Mouse (Mus musculus): ENCODE data around the gene Plcg1. TPM values are rescaled to one million over a fixed set of nuclear protein-coding genes. Genes with fewer than 3 reads are reported as not detected.

The Plcg1 gene
- polyA plus RNA-seq, 1 experiment from 2014 or later = 46.0 TPM

DNA sequence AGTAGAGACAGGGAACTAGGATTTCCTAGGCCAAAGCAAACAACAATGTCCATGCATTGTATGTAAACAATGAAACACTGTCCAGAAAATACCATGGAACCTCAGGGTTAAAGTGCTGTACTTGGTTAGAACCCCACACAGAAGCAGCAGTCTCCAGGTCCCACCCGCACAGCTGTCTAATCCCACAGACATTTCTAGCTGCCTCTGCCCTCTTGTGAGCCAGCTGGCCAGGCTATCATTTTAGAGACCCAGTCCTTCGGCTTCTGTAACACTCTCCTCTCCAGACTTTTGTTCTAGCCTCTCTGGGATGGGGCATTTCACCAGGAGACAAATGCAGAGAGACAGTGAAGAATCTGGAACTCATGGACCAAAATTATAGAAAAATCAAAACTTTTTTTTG lies 46.9 kb downstream of the Plcg1 start:
- Histone ChIP-seq H3K27me3 (ENCODE audit: control insufficient read depth, insufficient read depth, low read depth, low read length) (no peaks in the 10 kb centered on the region), H3K36me3 (ENCODE audit: control insufficient read depth, insufficient read depth, low read length) (0 out of 2 replicates have a peak, but pooled peaks cover 4% of the 10 kb centered on the region), H3K4me1 (replicated peaks; ENCODE audit: control insufficient read depth, insufficient read depth, low read length) (no peaks in the 10 kb centered on the region), H3K4me3 (ENCODE audit: low read length) (no peak overlapping the region), H3K9me3 (ENCODE audit: control insufficient read depth, low read length) (no peaks in the 10 kb centered on the region), H3K9ac (ENCODE audit: low read length) (no peak overlapping the region), H3K27ac (ENCODE audit: low read length) (no peak overlapping the region), H3K4me2 (ENCODE audit: low read depth, low read length) (no peak overlapping the region)
- WGBS = 78% methylated on average over 2 of the region's 2 CpGs
- ATAC-seq (ENCODE audit: low read depth) = no peak

DNA sequence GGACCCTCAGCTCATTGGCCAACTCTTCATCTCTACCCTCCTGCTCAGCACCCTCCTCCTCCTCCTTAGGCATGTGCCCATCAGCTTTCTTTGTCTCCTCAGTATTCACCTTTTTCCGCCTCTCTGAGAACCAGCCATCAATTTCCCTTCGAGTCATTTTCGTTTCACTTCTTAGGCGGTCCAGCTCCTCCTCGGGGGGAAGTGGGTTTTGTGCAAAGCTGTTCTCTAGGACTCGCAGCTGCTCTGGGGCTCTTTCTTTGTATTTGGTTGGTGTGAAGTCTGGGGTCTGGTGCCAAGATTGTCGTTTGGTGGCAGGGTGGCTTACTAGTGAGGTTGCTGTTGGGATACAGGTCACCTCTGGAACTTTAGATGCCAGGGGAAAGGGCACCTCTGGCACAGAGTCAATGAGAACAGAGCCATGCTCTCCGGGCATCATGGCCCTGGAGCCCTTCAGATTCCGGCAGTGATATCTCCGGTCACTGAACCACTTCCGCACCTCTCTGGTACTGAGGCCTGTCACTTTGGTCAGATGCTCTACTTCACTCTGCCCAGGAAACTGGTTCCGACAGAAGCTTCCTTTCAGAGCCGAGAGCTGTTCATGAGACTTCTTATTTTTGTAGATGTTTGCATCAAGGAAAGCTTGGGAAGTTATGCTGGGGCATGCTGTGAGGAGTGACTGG lies 49.2 kb downstream of the Plcg1 start:
- no peaks in the 10 kb centered on the region for H3K9me3 ChIP-seq (ENCODE audit: control insufficient read depth, low read length)
- H3K36me3 ChIP-seq (ENCODE audit: control insufficient read depth, insufficient read depth, low read length) = 0 out of 2 replicates have a peak, but pooled peaks cover 4% of the 10 kb centered on the region
- 88% methylated on average over 13 of the region's 13 CpGs for WGBS
- no peaks in the 10 kb centered on the region for H3K4me1 ChIP-seq (replicated peaks; ENCODE audit: control insufficient read depth, insufficient read depth, low read length)
- H3K4me3 ChIP-seq (ENCODE audit: low read length) = no peak overlapping the region
- ATAC-seq (ENCODE audit: low read depth) = no peak
- no peaks in the 10 kb centered on the region for H3K27me3 ChIP-seq (ENCODE audit: control insufficient read depth, insufficient read depth, low read depth, low read length)
- H3K4me2 ChIP-seq (ENCODE audit: low read depth, low read length) = no peak overlapping the region
- no peak overlapping the region for H3K27ac ChIP-seq (ENCODE audit: low read length)
- H3K9ac ChIP-seq (ENCODE audit: low read length) = no peak overlapping the region

DNA sequence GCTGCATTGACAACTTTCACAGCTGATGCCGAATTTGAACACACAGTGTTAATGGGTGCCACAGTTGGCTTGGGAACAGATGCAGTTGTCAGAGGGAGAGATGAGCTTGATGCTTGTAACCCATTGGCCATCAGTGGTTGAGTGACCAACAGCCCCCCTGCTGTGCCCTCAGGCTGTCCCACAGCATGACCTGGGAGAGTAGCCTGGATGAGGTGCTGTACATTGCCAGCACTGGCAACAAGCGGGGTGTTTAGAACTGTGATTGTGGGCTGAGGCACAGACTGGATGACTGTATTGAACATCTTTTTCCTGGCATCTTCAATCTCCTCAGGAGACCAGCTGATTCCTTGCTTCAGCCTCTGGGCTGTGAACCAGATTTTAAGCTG lies 49.7 kb downstream of the Plcg1 start:
- H3K4me3 ChIP-seq (ENCODE audit: low read length) = no peak overlapping the region
- no peak overlapping the region for H3K27ac ChIP-seq (ENCODE audit: low read length)
- 0 out of 2 replicates have a peak, but pooled peaks cover 4% of the 10 kb centered on the region for H3K36me3 ChIP-seq (ENCODE audit: control insufficient read depth, insufficient read depth, low read length)
- no peak overlapping the region for H3K4me2 ChIP-seq (ENCODE audit: low read depth, low read length)
- WGBS = 88% methylated on average over 2 of the region's 2 CpGs
- ATAC-seq (ENCODE audit: low read depth) = no peak
- no peak overlapping the region for H3K9ac ChIP-seq (ENCODE audit: low read length)
- no peaks in the 10 kb centered on the region for H3K4me1 ChIP-seq (replicated peaks; ENCODE audit: control insufficient read depth, insufficient read depth, low read length)
- no peaks in the 10 kb centered on the region for H3K27me3 ChIP-seq (ENCODE audit: control insufficient read depth, insufficient read depth, low read depth, low read length)
- no peaks in the 10 kb centered on the region for H3K9me3 ChIP-seq (ENCODE audit: control insufficient read depth, low read length)

DNA sequence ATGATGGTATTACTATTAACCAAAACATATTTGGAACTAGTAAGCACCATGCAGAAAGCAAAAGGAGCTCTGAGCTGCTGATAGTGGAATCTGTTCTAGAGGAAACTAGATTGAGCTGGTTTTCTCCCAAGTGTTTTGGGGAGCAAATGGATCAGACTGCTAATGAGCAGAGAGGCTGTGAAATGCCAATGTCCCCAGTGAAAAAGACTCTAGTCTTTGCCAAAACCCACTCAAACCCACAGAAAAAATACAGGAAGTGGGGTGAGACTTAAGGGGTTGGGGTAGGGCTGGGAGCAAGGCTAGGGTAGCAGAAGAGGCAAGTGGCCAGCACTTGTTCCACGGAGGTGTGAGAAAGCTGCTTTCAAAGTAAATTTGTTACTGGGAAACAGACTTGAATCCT lies 55.2 kb downstream of the Plcg1 start:
- Histone ChIP-seq H3K27me3 (ENCODE audit: control insufficient read depth, insufficient read depth, low read depth, low read length) (no peaks in the 10 kb centered on the region), H3K9me3 (ENCODE audit: control insufficient read depth, low read length) (no peaks in the 10 kb centered on the region), H3K36me3 (ENCODE audit: control insufficient read depth, insufficient read depth, low read length) (no peaks in the 10 kb centered on the region), H3K27ac (ENCODE audit: low read length) (no peak overlapping the region), H3K4me2 (ENCODE audit: low read depth, low read length) (no peak overlapping the region), H3K4me1 (replicated peaks; ENCODE audit: control insufficient read depth, insufficient read depth, low read length) (peaks cover 3% of the 10 kb centered on the region; the same call in 1 of the 2 replicates), H3K4me3 (ENCODE audit: low read length) (no peak overlapping the region), H3K9ac (ENCODE audit: low read length) (no peak overlapping the region)
- ATAC-seq (ENCODE audit: low read depth) = no peak
- 48% methylated on average over 1 of the region's 1 CpGs for WGBS

DNA sequence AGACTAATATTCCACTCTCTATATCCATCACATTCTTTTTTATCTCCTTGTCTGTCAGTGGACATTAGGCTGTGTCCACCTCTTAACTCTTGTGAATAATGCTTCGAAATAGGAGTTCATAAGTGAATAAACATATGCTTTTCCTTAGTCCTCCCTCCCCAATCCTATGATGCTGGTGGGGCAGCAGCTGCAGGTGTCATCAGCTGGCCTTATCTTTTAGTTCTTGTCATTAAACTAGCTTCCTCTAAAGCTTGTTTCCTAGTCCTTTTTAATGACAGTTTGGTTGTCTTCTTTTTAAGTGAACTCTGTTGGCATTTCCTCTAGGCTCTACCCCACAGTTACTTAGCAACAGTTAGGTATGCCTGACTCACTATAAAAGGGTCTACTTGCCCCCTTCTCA lies 57.9 kb downstream of the Plcg1 start:
- Histone ChIP-seq H3K4me2 (ENCODE audit: low read depth, low read length) (no peak overlapping the region), H3K4me1 (replicated peaks; ENCODE audit: control insufficient read depth, insufficient read depth, low read length) (peaks cover 3% of the 10 kb centered on the region; the same call in 1 of the 2 replicates), H3K9ac (ENCODE audit: low read length) (no peak overlapping the region), H3K27ac (ENCODE audit: low read length) (no peak overlapping the region), H3K36me3 (ENCODE audit: control insufficient read depth, insufficient read depth, low read length) (no peaks in the 10 kb centered on the region), H3K4me3 (ENCODE audit: low read length) (no peak overlapping the region), H3K27me3 (ENCODE audit: control insufficient read depth, insufficient read depth, low read depth, low read length) (no peaks in the 10 kb centered on the region), H3K9me3 (ENCODE audit: control insufficient read depth, low read length) (no peaks in the 10 kb centered on the region)
- WGBS = 75% methylated on average over 1 of the region's 1 CpGs
- ATAC-seq (ENCODE audit: low read depth) = no peak

DNA sequence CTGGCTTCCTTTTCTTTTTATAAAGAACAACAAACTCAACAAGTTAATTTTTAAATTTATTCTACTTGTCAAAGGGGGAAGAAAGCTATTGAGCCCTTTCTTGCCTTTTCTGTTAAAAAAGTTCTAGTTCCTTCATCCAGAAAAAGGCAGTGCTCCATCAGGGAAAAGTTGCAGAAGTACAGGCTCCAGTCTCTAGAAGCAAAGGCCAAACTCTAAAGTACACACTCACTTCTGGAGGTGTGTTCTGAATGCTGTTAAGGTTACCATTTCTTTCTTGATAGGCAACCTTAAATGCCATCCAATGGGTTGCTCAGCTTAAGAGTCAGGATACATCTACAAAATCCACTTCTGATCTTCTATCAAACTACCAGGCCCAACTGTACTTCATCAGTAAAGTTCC lies 58.6 kb downstream of the Plcg1 start:
- ATAC-seq (ENCODE audit: low read depth) = no peak
- Histone ChIP-seq H3K9ac (ENCODE audit: low read length) (no peak overlapping the region), H3K27ac (ENCODE audit: low read length) (no peak overlapping the region), H3K36me3 (ENCODE audit: control insufficient read depth, insufficient read depth, low read length) (no peaks in the 10 kb centered on the region), H3K9me3 (ENCODE audit: control insufficient read depth, low read length) (no peaks in the 10 kb centered on the region), H3K27me3 (ENCODE audit: control insufficient read depth, insufficient read depth, low read depth, low read length) (no peaks in the 10 kb centered on the region), H3K4me2 (ENCODE audit: low read depth, low read length) (no peak overlapping the region), H3K4me1 (replicated peaks; ENCODE audit: control insufficient read depth, insufficient read depth, low read length) (peaks cover 3% of the 10 kb centered on the region; the same call in 1 of the 2 replicates), H3K4me3 (ENCODE audit: low read length) (no peak overlapping the region)

DNA sequence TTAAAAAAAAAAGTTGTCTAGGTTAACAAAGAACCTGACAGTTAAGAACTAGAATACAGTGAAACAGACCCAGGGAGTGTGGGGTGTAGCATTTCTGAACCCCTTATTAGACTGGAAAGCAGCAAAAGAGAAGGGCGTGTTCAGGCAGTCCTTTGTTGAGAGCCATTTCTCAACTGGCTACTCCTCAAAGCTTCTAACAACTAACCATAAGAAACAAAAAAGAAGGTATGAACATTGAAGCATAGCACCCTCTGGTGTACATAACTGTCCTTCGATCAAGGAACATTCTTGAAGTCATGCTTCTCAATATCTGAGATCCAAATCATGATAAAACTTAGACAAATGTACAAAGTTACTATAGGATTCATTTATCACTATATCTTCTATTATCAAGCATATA lies 62.0 kb downstream of the Plcg1 start:
- Histone ChIP-seq H3K36me3 (ENCODE audit: control insufficient read depth, insufficient read depth, low read length) (no peaks in the 10 kb centered on the region), H3K4me1 (replicated peaks; ENCODE audit: control insufficient read depth, insufficient read depth, low read length) (no peaks in the 10 kb centered on the region), H3K9me3 (ENCODE audit: control insufficient read depth, low read length) (no peaks in the 10 kb centered on the region), H3K27me3 (ENCODE audit: control insufficient read depth, insufficient read depth, low read depth, low read length) (no peaks in the 10 kb centered on the region), H3K4me3 (ENCODE audit: low read length) (no peak overlapping the region), H3K9ac (ENCODE audit: low read length) (no peak overlapping the region), H3K27ac (ENCODE audit: low read length) (no peak overlapping the region), H3K4me2 (ENCODE audit: low read depth, low read length) (no peak overlapping the region)
- 67% methylated on average over 2 of the region's 2 CpGs for WGBS
- no peak for ATAC-seq (ENCODE audit: low read depth)

DNA sequence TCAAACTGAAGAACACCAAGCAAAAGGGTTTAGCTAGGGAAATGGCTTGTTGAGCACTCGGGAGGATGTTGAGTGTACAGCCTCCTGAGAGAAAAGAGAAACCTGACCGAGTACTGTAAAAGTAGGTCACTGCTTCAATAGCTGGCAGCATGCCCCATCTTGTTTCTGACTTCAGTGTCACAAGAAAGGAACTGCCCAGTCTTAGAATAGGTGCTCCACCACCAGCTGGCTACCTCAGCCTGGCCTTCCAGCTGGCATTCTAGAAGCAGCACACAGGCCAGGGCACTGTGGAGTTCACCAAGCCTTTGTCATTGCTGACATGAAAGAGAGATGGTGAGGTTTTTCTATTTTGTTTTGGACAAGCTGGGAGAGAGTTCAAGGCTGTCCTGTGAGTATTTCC lies 65.9 kb downstream of the Plcg1 start:
- Histone ChIP-seq H3K4me3 (ENCODE audit: low read length) (no peak overlapping the region), H3K36me3 (ENCODE audit: control insufficient read depth, insufficient read depth, low read length) (no peaks in the 10 kb centered on the region), H3K9me3 (ENCODE audit: control insufficient read depth, low read length) (no peaks in the 10 kb centered on the region), H3K4me2 (ENCODE audit: low read depth, low read length) (no peak overlapping the region), H3K27ac (ENCODE audit: low read length) (no peak overlapping the region), H3K9ac (ENCODE audit: low read length) (no peak overlapping the region), H3K4me1 (replicated peaks; ENCODE audit: control insufficient read depth, insufficient read depth, low read length) (no peaks in the 10 kb centered on the region), H3K27me3 (ENCODE audit: control insufficient read depth, insufficient read depth, low read depth, low read length) (no peaks in the 10 kb centered on the region)
- 39% methylated on average over 2 of the region's 2 CpGs for WGBS
- ATAC-seq (ENCODE audit: low read depth) = peak; percentile 47; the same call in 1 of the 2 replicates

DNA sequence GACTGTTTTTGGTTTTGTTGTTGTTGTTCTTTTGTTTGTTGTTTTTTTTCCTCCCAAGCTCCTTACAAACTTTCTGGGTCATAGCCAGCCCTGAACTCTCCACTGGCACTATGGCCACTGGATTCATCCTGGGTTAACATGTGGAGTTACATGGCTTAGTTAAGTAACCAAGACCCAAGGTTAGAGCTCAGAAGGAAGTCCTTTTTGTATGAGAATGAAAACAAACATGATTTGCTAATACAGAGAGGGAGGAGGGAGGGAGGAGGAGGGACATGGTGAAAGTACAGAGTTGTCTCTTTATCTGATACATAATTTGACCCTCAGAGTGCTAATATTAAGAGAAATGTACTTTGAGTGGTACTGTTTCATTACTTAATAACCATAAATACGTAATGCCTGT lies 67.1 kb downstream of the Plcg1 start:
- ATAC-seq (ENCODE audit: low read depth) = no peak
- Histone ChIP-seq H3K4me2 (ENCODE audit: low read depth, low read length) (no peak overlapping the region), H3K27me3 (ENCODE audit: control insufficient read depth, insufficient read depth, low read depth, low read length) (no peaks in the 10 kb centered on the region), H3K27ac (ENCODE audit: low read length) (no peak overlapping the region), H3K4me3 (ENCODE audit: low read length) (no peak overlapping the region), H3K4me1 (replicated peaks; ENCODE audit: control insufficient read depth, insufficient read depth, low read length) (no peaks in the 10 kb centered on the region), H3K9me3 (ENCODE audit: control insufficient read depth, low read length) (no peaks in the 10 kb centered on the region), H3K36me3 (ENCODE audit: control insufficient read depth, insufficient read depth, low read length) (no peaks in the 10 kb centered on the region), H3K9ac (ENCODE audit: low read length) (no peak overlapping the region)
- WGBS = 75% methylated on average over 1 of the region's 1 CpGs

DNA sequence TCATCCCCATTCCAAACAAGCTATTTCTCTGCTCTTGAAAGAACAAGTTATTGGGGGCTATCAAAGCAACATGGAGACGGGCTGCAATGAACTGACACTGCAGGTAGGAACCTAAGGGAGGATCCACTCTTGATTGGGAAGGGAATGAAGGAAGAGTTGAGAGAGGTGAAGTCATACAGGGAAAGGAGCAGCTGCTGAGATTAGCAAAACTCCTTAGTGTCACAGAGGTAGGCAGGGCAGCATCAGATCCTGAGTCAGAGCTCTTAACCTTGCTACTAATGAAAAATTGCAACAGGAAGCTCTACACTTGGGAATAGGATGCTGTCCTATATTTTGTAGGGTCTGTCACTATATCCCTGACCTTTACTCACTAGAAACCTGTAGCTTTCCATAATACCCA lies 69.9 kb downstream of the Plcg1 start:
- Histone ChIP-seq H3K4me3 (ENCODE audit: low read length) (no peak overlapping the region), H3K4me1 (replicated peaks; ENCODE audit: control insufficient read depth, insufficient read depth, low read length) (peaks cover 9% of the 10 kb centered on the region), H3K27ac (ENCODE audit: low read length) (no peak overlapping the region), H3K4me2 (ENCODE audit: low read depth, low read length) (no peak overlapping the region), H3K9ac (ENCODE audit: low read length) (no peak overlapping the region), H3K9me3 (ENCODE audit: control insufficient read depth, low read length) (no peaks in the 10 kb centered on the region), H3K27me3 (ENCODE audit: control insufficient read depth, insufficient read depth, low read depth, low read length) (no peaks in the 10 kb centered on the region), H3K36me3 (ENCODE audit: control insufficient read depth, insufficient read depth, low read length) (no peaks in the 10 kb centered on the region)
- no peak for ATAC-seq (ENCODE audit: low read depth)
- WGBS = 87% methylated on average over 1 of the region's 1 CpGs
